Mouse (Mus musculus) T-helper 17 cell (primary cell): ENCODE data around the gene Cela2a.

ENCODE experiments used
- in situ Hi-C, 2 experiments: fragments of 300-600 bp; cut with MboI, MseI; formaldehyde crosslinking; loops; 1 replicate in 1 of 2; 2 replicates in 1 of 2; pipeline ENCODE4 v1.15.1; 2025; ENCODE audit warnings: high pct_unique_total_duplicates in 2 of 2

Cela2a gene

GRCm38 (mm10) chr4:141858501-141858900 lies 32.5 kb upstream of the Cela2a start:
- in situ Hi-C loops, result loop anchor here in 1 of 2 experiments (10.0 kb wide), 1 partner anchor 464 kb away; the partner anchor contains the start of gene Clcnka

- in situ Hi-C loops, result loop anchor here in 1 of 2 experiments (10.0 kb wide), 1 partner anchor 463 kb away; the partner anchor contains the start of gene Clcnka
Measured at GRCm38 (mm10) chr4:141857422-141857930, 31.5 kb upstream of the Cela2a start.

GRCm38 (mm10) chr4:141853437-141853836 lies 27.5 kb upstream of the Cela2a start:
- in situ Hi-C loops, result loop anchor here in 1 of 2 experiments (10.0 kb wide), 1 partner anchor 459 kb away; the partner anchor contains the start of gene Clcnka

GRCm38 (mm10) chr4:141845999-141846398 lies 20.0 kb upstream of the Cela2a start, which contains the start of gene Ctrc:
Ctrc (minus strand) TSS chr4:141846359.
- in situ Hi-C loops, result loop anchor here in 1 of 2 experiments (5.0 kb wide), 1 partner anchor 34 kb away; no protein-coding TSS in a partner anchor

GRCm38 (mm10) chr4:141834536-141835095 lies 8.7 kb upstream of the Cela2a start:
- in situ Hi-C loops, result no loop called here

- in situ Hi-C loops, result no loop called here
Measured at GRCm38 (mm10) chr4:141833911-141834310, 8.0 kb upstream of the Cela2a start.

GRCm38 (mm10) chr4:141831361-141831760 lies 5.4 kb upstream of the Cela2a start:
- in situ Hi-C loops, result no loop called here

GRCm38 (mm10) chr4:141830381-141830780 lies 4.4 kb upstream of the Cela2a start:
- in situ Hi-C loops, result no loop called here

GRCm38 (mm10) chr4:141828177-141828576 lies 2.2 kb upstream of the Cela2a start:
- in situ Hi-C loops, result no loop called here

- in situ Hi-C loops, result no loop called here
Measured at GRCm38 (mm10) chr4:141827401-141827800, 1.4 kb upstream of the Cela2a start.

GRCm38 (mm10) chr4:141822979-141823378 lies 3.0 kb downstream of the Cela2a start:
- in situ Hi-C loops, result no loop called here

- in situ Hi-C loops, result no loop called here
Measured at GRCm38 (mm10) chr4:141822089-141822488, 3.9 kb downstream of the Cela2a start.

GRCm38 (mm10) chr4:141821178-141821577 lies 4.8 kb downstream of the Cela2a start:
- in situ Hi-C loops, result no loop called here

- in situ Hi-C loops, result no loop called here
Measured at GRCm38 (mm10) chr4:141819316-141819715, 6.6 kb downstream of the Cela2a start.

GRCm38 (mm10) chr4:141818861-141819260 lies 7.1 kb downstream of the Cela2a start:
- in situ Hi-C loops, result no loop called here

GRCm38 (mm10) chr4:141817706-141818105 lies 8.3 kb downstream of the Cela2a start:
- in situ Hi-C loops, result no loop called here

- in situ Hi-C loops, result no loop called here
Measured at GRCm38 (mm10) chr4:141816776-141817655, 8.9 kb downstream of the Cela2a start.

GRCm38 (mm10) chr4:141816267-141816666 lies 9.7 kb downstream of the Cela2a start:
- in situ Hi-C loops, result no loop called here

- in situ Hi-C loops, result loop anchor here in 1 of 2 experiments (5.0 kb wide), 1 partner anchor 36 kb away; the partner anchor contains the start of gene Ctrc
Measured at GRCm38 (mm10) chr4:141811375-141811774, 14.6 kb downstream of the Cela2a start.

GRCm38 (mm10) chr4:141810975-141811374 lies 15.0 kb downstream of the Cela2a start:
- in situ Hi-C loops, result loop anchor here in 1 of 2 experiments (5.0 kb wide), 1 partner anchor 36 kb away; the partner anchor contains the start of gene Ctrc

- in situ Hi-C loops, result loop anchor here in 1 of 2 experiments (5.0 kb wide), 1 partner anchor 37 kb away; the partner anchor contains the start of gene Ctrc
Measured at GRCm38 (mm10) chr4:141809850-141810464, 16.0 kb downstream of the Cela2a start.
